Mouse (Mus musculus) kidney, embryonic 14.5 days (tissue): Measurements from ENCODE around the gene Dclk3. TPM values are rescaled to one million over a fixed set of nuclear protein-coding genes. Genes with fewer than 3 reads are reported as not detected.

Experiments
- ATAC-seq: fragments of 200-750 bp; cut with Nextera tagmentation; 2 replicates; pipeline ENCODE4 v1.8.0; 2017; ENCODE audit warnings: moderate number of reproducible peaks, mild to moderate bottlenecking, moderate TSS enrichment, moderate library complexity; ENCODE audit not compliant: low FRiP score, low TSS enrichment
- H3K27ac ChIP-seq: fragments of 300-500 bp; sonication (generic); 2 replicates; pipeline ENCODE4 v1.5.1; 2014; ENCODE audit warnings: low read depth, mild to moderate bottlenecking, low read length, moderate library complexity, mixed read lengths
- H3K27me3 ChIP-seq: fragments of 300-500 bp; sonication (generic); 2 replicates; pipeline ENCODE4 v1.6.1; 2014; ENCODE audit warnings: mild to moderate bottlenecking, low read length; ENCODE audit not compliant: control insufficient read depth, insufficient read depth
- H3K36me3 ChIP-seq: fragments of 300-500 bp; sonication (generic); 2 replicates; pipeline ENCODE4 v1.6.1; 2014; ENCODE audit warnings: low read length, mixed read lengths; ENCODE audit not compliant: control insufficient read depth, insufficient read depth
- H3K4me1 ChIP-seq: fragments of 300-500 bp; sonication (generic); 2 replicates; pipeline ENCODE4 v1.6.1; 2014; ENCODE audit warnings: low read length, mixed read lengths; ENCODE audit not compliant: control insufficient read depth, insufficient read depth
- H3K4me2 ChIP-seq: fragments of 300-500 bp; sonication (generic); replicated peaks from 2 replicates; pipeline ENCODE4 v1.6.1; 2014; ENCODE audit warnings: low read depth, mild to moderate bottlenecking, low read length
- H3K4me3 ChIP-seq: fragments of 300-500 bp; sonication (generic); 2 replicates; pipeline ENCODE4 v1.5.1; 2014; ENCODE audit warnings: mild to moderate bottlenecking, low read length
- H3K9ac ChIP-seq: fragments of 300-500 bp; sonication (generic); 2 replicates; pipeline ENCODE4 v1.6.1; 2014; ENCODE audit warnings: low read depth, mild to moderate bottlenecking, low read length, moderate library complexity
- H3K9me3 ChIP-seq: fragments of 300-500 bp; sonication (generic); 2 replicates; pipeline ENCODE4 v1.6.1; 2016; ENCODE audit warnings: low read length; ENCODE audit not compliant: control insufficient read depth
- WGBS: fragments of 180-500 bp; shearing (Covaris S2); extraction: QIAGEN DNeasy Blood & Tissue Kit; methylation state at CpG from one replicate; pipeline ENCODE4 v1.1.7; 2014; 5-methylcytosine and 5-hydroxymethylcytosine counted together
- polyA plus RNA-seq: library from polyadenylated mRNA; unstranded; fragments of >200 nt; fragmentation: Nextera tagmentation; extraction: Ambion mirVana; gene quantifications from 2 replicates; pipeline ENCODE4 v1.2.1, GENCODE M21; 2014

The Dclk3 gene
- polyA plus RNA-seq, 1 experiment from 2014 or later: 2.0 TPM

DNA sequence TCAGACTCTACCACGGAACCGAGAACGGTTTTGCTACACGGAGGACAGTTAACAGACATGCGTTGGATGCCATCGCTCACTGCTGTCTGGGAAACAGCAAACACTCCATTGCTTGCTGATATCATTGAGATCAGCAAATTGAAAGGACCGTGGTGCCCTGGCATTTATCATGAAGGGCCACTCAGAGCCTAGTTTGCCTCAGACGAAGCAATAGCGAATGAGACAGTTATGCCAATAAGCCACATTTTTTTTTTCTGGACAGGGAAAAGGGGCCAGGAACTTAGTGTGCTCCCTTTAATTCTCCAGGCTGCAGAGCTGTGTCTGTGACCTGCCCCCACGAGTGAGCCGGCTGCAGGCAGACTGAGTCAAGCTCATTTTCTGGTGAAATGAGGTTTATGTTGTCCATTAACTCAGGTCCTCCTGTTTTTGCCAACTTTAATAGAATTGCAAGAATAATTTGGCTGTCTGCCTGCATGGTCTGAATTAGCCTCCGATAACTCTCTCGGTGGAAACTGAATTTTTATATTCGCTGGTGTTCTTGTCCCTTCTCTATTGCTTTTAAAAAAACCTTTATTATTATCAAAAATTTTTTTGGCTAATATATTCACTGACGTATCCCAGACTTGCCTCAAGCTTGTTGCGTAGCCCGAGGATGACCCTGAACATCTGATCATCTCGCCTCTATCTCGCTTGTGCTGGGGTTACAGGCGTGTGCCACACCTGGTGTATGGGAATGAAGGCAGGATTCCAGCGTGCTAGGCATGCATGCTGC is 35.0 kb downstream of the Dclk3 start:
- Histone ChIP-seq H3K9ac (no peak overlapping the region), H3K4me1 (no peaks in the 10 kb centered on the region), H3K27me3 (no peaks in the 10 kb centered on the region), H3K27ac (peak overlapping the region; percentile 20; the same call in 1 of the 2 replicates), H3K9me3 (no peaks in the 10 kb centered on the region), H3K4me3 (no peak overlapping the region), H3K36me3 (no peaks in the 10 kb centered on the region), H3K4me2 (no peak overlapping the region)
- no peak for ATAC-seq
- 79% methylated on average over 21 of the region's 21 CpGs for WGBS

GRCm38 (mm10) chr9:111474458-111474745 is 35.5 kb downstream of the Dclk3 start:
- Histone ChIP-seq H3K4me2 (no peak overlapping the region), H3K9ac (no peak overlapping the region), H3K27ac (peak overlapping the region; percentile 20; the same call in 1 of the 2 replicates), H3K27me3 (no peaks in the 10 kb centered on the region), H3K4me1 (no peaks in the 10 kb centered on the region), H3K4me3 (no peak overlapping the region), H3K9me3 (no peaks in the 10 kb centered on the region), H3K36me3 (no peaks in the 10 kb centered on the region)
- WGBS: 76% methylated on average over 3 of the region's 3 CpGs
- no peak for ATAC-seq

- H3K4me2 ChIP-seq: no peak overlapping the region
- ATAC-seq: no peak
- 94% methylated on average over 3 of the region's 3 CpGs for WGBS
- no peak overlapping the region for H3K9ac ChIP-seq
- H3K36me3 ChIP-seq: no peaks in the 10 kb centered on the region
- H3K27ac ChIP-seq: no peak overlapping the region
- H3K9me3 ChIP-seq: no peaks in the 10 kb centered on the region
- no peaks in the 10 kb centered on the region for H3K27me3 ChIP-seq
- no peaks in the 10 kb centered on the region for H3K4me1 ChIP-seq
- no peak overlapping the region for H3K4me3 ChIP-seq
Observed at GRCm38 (mm10) chr9:111475281-111475680, 36.4 kb downstream of the Dclk3 start.

DNA sequence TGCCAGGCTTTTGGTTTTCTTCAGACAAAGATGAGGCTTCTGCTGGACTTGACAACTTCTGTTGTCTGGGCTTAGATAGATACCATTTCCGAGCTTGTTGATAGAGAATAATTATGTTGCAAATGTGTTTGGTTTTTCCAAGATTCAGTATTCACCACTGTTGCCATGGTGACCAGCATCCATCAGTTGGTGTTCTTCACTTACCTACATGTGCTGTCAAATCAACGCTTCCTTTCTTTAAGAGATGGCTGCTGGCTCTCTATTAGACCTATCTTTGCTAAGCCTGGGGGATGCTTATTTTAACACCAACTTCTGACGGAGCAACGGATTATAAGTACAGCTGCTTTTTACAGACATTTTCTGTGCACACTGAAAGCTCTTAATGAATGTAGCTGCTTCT is 37.1 kb downstream of the Dclk3 start:
- H3K4me1 ChIP-seq: no peaks in the 10 kb centered on the region
- WGBS: 81% methylated on average over 4 of the region's 4 CpGs

GRCm38 (mm10) chr9:111476479-111477016 is 37.7 kb downstream of the Dclk3 start:
- no peaks in the 10 kb centered on the region for H3K36me3 ChIP-seq
- 80% methylated on average over 6 of the region's 6 CpGs for WGBS
- H3K27ac ChIP-seq: no peak overlapping the region
- H3K9me3 ChIP-seq: no peaks in the 10 kb centered on the region
- no peaks in the 10 kb centered on the region for H3K4me1 ChIP-seq
- no peak for ATAC-seq
- no peak overlapping the region for H3K9ac ChIP-seq
- no peaks in the 10 kb centered on the region for H3K27me3 ChIP-seq
- H3K4me2 ChIP-seq: no peak overlapping the region
- no peak overlapping the region for H3K4me3 ChIP-seq

More for the DNA sequence above, 37.1 kb downstream of the Dclk3 start:
- no peak for ATAC-seq
- no peak overlapping the region for H3K4me3 ChIP-seq
- H3K4me2 ChIP-seq: no peak overlapping the region
- H3K27ac ChIP-seq: no peak overlapping the region
- no peaks in the 10 kb centered on the region for H3K27me3 ChIP-seq
- H3K9me3 ChIP-seq: no peaks in the 10 kb centered on the region
- no peaks in the 10 kb centered on the region for H3K36me3 ChIP-seq
- H3K9ac ChIP-seq: no peak overlapping the region

DNA sequence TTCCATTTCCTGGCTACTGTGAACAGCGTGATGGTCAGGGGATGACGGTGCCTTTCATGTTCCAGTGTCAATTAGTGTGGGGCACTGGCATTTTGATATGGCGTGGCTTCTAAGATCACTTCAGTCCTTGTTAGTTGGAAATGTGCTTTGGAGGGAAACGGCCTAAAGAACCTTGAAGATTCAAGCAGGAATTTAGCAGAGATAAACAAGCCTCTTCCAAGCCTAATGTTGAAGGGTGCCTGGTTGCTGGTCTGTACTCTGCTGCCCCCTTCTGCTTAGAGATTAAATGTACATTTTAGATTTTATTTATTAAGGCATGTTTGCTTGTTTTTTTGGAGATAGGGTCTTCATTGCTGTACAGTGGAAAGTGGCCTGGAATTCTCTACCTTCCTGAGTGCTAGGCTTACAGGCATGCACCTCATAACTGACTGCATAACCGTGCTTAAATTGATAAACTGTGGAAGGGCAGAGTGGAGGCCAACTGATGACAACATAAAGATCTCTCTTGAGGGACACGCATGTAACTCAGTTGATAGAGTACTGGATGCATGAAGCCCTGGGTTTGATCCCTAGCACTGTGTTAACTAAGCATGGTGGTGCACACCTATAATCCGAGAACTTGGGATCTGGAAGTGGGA is 40.1 kb downstream of the Dclk3 start:
- H3K27ac ChIP-seq: no peak overlapping the region
- H3K4me2 ChIP-seq: no peak overlapping the region
- no peaks in the 10 kb centered on the region for H3K36me3 ChIP-seq
- no peak overlapping the region for H3K9ac ChIP-seq
- 61% methylated on average over 7 of the region's 7 CpGs for WGBS
- 0 out of 2 replicates have a peak, but pooled peaks have one; percentile 35 for ATAC-seq
- no peaks in the 10 kb centered on the region for H3K9me3 ChIP-seq
- H3K4me1 ChIP-seq: no peaks in the 10 kb centered on the region
- H3K4me3 ChIP-seq: no peak overlapping the region
- H3K27me3 ChIP-seq: no peaks in the 10 kb centered on the region

- WGBS: 95% methylated on average over 3 of the region's 3 CpGs
- H3K4me3 ChIP-seq: no peak overlapping the region
- no peaks in the 10 kb centered on the region for H3K9me3 ChIP-seq
- no peak overlapping the region for H3K27ac ChIP-seq
- ATAC-seq: no peak
- no peaks in the 10 kb centered on the region for H3K4me1 ChIP-seq
- no peak overlapping the region for H3K4me2 ChIP-seq
- no peaks in the 10 kb centered on the region for H3K27me3 ChIP-seq
- H3K9ac ChIP-seq: no peak overlapping the region
- no peaks in the 10 kb centered on the region for H3K36me3 ChIP-seq
Observed at GRCm38 (mm10) chr9:111481011-111481410, 42.1 kb downstream of the Dclk3 start.

DNA sequence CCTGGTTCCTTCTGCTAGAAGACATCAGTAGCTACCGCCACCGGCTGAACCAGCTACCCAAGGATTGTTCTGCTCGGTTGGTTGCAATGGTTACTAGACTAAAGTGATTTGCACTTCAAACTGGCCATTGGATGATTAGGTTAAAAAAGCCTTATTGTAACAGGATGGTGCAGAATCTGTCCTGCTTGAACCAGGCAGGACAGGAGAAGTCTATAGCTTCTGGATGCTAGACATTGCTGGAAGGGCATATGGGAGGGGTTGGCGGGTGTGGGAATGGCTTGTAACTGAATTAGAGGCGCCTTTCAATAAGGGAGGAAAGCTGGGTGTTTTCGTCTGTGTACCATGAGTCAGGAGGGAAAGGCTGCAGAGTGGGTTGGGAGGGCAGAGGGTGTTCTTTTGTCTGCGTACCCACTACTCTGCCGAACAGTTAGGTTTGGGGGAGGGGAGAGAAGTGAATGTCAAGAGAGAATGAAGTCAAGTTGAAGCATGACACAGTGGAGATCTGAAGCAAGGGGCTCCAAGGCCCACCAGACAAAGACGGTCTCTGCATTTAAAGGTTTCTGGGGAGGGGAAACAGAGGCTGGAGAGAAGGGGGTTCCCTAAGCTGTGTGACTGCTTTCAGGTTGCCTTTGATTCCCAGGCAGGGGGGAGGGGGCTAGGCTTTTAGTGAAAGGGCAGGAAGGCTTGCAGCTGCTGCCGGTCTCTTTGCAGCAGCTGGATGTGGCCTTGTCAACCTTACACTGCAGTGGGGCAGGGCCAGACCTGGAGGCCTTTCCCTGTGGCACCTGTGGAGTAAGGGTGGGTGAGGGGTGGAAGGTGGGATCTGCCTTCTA is 48.0 kb downstream of the Dclk3 start:
- no peak overlapping the region for H3K4me3 ChIP-seq
- H3K9me3 ChIP-seq: no peaks in the 10 kb centered on the region
- peak; percentile 46; the same call in 1 of the 2 replicates for ATAC-seq
- no peaks in the 10 kb centered on the region for H3K4me1 ChIP-seq
- no peaks in the 10 kb centered on the region for H3K36me3 ChIP-seq
- H3K27me3 ChIP-seq: no peaks in the 10 kb centered on the region
- H3K4me2 ChIP-seq: no peak overlapping the region
- WGBS: 49% methylated on average over 10 of the region's 10 CpGs
- no peak overlapping the region for H3K9ac ChIP-seq
- no peak overlapping the region for H3K27ac ChIP-seq
